Mouse (Mus musculus): ENCODE measurements around the gene Ern1. TPM values are rescaled to one million over a fixed set of nuclear protein-coding genes. Genes with fewer than 3 reads are reported as not detected.
A peak's percentile ranks its signal among the peaks of the same experiment; 100 is the strongest.

Ern1 gene
- polyA plus RNA-seq (2015; fragmentation: Nextera tagmentation; extraction: Ambion mirVana): 3.9 and 4.3 TPM in 2 replicates

DNA sequence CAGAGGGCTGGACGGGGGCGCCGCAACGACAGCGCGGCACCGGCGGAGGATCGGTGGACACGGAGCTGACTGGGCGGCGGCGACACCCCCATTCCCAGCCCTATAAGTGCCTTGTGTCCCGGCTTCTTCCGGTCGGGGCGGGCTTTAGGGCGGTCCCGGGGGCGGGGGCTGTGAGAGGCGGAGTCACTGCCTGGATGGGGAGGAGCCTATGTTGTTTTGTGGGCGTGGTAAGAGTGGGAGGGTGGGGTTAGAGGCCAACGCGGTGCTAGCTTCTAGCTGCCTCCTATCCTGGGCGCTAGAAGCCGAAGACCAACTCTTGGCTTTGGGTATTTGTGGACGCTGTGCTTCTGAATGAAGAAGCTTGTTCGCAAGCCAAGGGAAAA is at the start of gene Ern1:
Gene Ern1, minus strand, starts transcription at position 120 of the 383 bp plus-strand sequence.
- ATAC-seq (ENCODE audit: extremely low read depth, insufficient number of reproducible peaks, low FRiP score, low TSS enrichment): peak; percentile 97
- Histone ChIP-seq H3K9ac (peak within 1 kb of the TSS; percentile 95), H3K4me1 (peaks cover 23% of the 10 kb centered on the region), H3K27ac (replicated peaks) (peak within 1 kb of the TSS; percentile 90), H3K4me2 (peak within 1 kb of the TSS; percentile 82), H3K36me3 (no peaks in the 10 kb centered on the region), H3K4me3 (peak within 1 kb of the TSS; percentile 95), H3K27me3 (replicated peaks) (no peaks in the 10 kb centered on the region), H3K9me3 (no peaks in the 10 kb centered on the region)
- under 1% methylated on average over 27 of the region's 28 CpGs for WGBS

DNA sequence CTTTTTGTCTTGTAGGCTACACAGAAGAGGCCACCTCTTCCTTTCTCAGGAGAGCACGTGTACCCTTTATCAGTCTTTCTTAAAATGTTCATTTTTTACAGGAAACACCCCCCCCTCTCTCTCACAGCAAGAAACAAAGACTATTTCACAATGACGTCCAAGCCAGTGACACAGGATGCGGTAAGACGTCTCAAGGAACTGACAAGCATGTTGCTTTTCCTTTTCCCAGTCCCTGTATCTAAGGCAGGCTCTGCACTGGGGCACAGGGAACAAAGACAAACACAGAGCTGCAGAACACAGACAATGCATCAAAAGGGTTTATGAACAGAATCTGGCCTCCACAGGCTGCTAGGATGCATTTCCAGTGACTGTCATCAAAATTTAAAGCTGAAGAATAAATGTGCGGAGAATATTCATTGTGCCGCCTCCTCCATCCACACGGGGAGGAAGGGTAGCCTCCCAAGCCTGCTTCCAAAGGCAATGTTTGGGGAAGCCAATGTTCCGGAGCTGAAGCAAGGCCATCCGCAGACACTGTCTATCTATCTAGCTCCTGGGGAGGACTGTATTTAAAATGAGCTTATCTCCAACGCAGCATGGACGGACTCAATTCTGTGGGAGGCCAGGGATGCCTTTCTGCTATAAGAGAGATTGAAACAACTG is 48.7 kb upstream of the Ern1 start:
- peaks cover 13% of the 10 kb centered on the region for H3K4me1 ChIP-seq
- H3K4me2 ChIP-seq: no peak overlapping the region
- H3K27ac ChIP-seq (replicated peaks): peak overlapping the region; percentile 81
- peak; percentile 39; the same call in 1 of the 2 replicates for ATAC-seq (ENCODE audit: extremely low read depth, insufficient number of reproducible peaks, low FRiP score, low TSS enrichment)
- peaks cover 32% of the 10 kb centered on the region for H3K36me3 ChIP-seq
- H3K9me3 ChIP-seq: no peaks in the 10 kb centered on the region
- no peak overlapping the region for H3K4me3 ChIP-seq
- H3K27me3 ChIP-seq (replicated peaks): no peaks in the 10 kb centered on the region
- H3K9ac ChIP-seq: peak overlapping the region; percentile 53; the same call in 1 of the 2 replicates
- WGBS: 48% methylated on average over 11 of the region's 11 CpGs

DNA sequence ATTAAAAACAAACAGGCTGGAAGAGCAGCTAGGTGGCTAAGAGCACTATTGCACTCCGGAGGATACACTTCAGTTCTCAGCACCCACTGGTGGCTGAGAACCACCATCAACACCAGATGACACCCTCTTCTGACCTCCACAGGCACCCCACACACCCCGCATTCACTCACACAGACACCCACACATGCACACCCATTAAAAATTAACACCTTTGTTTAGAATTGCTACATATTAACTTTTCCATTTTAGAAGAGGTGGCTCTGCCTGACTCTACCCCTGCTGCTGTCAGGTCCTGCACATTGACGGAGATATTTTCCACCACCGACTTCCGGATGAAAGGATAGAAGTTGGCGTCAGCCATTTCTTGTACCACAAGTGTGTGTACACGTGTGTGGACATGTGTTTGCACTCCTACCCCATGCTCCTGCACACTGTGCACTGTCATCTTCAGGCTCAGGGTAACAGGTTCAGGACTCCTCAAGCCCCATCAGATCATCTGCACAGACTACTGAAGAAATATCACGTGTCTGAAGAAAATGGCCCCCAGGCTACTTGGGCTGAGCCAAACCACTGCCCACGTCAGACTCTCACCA is 48.1 kb upstream of the Ern1 start:
- ATAC-seq (ENCODE audit: extremely low read depth, insufficient number of reproducible peaks, low FRiP score, low TSS enrichment): no peak; the same call in 1 of the 2 replicates
- H3K27me3 ChIP-seq (replicated peaks): no peaks in the 10 kb centered on the region

DNA sequence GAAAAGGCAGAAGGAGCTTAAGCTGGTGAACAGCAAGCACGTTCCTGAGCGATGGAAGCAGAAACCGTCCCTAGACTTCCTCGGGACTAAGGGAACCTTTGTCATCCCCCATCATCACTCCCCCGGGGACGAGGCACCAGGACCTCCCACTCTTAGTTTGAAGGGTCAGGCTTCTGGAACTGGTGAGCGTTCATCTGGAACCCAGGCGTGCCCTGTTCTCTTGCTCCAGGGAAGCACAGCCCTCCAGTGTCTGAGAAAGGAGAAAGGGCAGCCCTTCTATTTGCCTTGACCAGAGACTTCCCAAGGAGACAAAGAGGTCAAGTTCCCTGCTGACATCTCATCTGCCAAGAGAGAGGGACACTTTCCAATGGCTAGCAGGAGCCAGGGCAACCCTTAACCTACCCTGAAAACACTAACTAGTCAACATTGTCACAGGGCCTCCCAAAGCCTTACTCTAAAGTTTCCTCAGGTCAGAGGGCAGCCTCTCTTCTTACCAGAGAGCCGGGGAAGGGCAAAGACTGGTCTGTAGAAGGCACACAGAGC is 44.7 kb upstream of the Ern1 start:
- Histone ChIP-seq H3K4me3 (no peak overlapping the region), H3K9me3 (no peaks in the 10 kb centered on the region), H3K36me3 (peaks cover 43% of the 10 kb centered on the region), H3K4me2 (no peak overlapping the region), H3K4me1 (peaks cover 13% of the 10 kb centered on the region), H3K27ac (replicated peaks) (no peak overlapping the region), H3K27me3 (replicated peaks) (no peaks in the 10 kb centered on the region), H3K9ac (no peak overlapping the region)
- ATAC-seq (ENCODE audit: extremely low read depth, insufficient number of reproducible peaks, low FRiP score, low TSS enrichment): no peak
- WGBS: 85% methylated on average over 9 of the region's 9 CpGs

More for the DNA sequence above, 48.1 kb upstream of the Ern1 start:
- Histone ChIP-seq H3K36me3 (peaks cover 33% of the 10 kb centered on the region), H3K4me2 (no peak overlapping the region), H3K4me1 (peaks cover 13% of the 10 kb centered on the region), H3K4me3 (no peak overlapping the region), H3K9me3 (no peaks in the 10 kb centered on the region), H3K27ac (replicated peaks) (peak overlapping the region; percentile 81), H3K9ac (no peak overlapping the region)
- WGBS: 80% methylated on average over 9 of the region's 9 CpGs

DNA sequence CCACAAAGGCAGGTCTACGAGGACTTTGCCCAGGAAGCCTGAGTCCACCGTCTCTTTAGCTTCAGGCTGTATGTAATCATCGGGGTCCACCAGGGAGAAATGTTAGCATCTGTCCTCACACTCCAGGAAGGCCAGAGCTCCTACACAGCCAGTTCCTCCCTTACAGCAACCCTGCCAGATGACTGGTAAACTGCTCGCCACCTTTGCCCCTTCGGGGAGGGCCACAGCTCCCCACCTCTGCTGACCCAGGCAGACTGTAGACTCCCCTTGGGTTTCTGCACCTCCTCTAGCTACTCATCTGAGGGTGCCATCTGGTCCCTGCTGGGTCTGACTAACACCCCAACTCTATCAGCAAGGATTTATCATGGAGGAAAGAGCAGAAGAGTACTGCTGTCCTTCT is 42.1 kb upstream of the Ern1 start:
- no peak for ATAC-seq (ENCODE audit: extremely low read depth, insufficient number of reproducible peaks, low FRiP score, low TSS enrichment)
- 76% methylated on average over 5 of the region's 5 CpGs for WGBS
- no peaks in the 10 kb centered on the region for H3K27me3 ChIP-seq (replicated peaks)
- H3K9ac ChIP-seq: no peak overlapping the region
- peaks cover 45% of the 10 kb centered on the region for H3K36me3 ChIP-seq
- H3K4me2 ChIP-seq: no peak overlapping the region
- H3K27ac ChIP-seq (replicated peaks): no peak overlapping the region
- H3K4me3 ChIP-seq: no peak overlapping the region
- 0 out of 2 replicates have a peak, but pooled peaks cover 5% of the 10 kb centered on the region for H3K4me1 ChIP-seq
- H3K9me3 ChIP-seq: no peaks in the 10 kb centered on the region

DNA sequence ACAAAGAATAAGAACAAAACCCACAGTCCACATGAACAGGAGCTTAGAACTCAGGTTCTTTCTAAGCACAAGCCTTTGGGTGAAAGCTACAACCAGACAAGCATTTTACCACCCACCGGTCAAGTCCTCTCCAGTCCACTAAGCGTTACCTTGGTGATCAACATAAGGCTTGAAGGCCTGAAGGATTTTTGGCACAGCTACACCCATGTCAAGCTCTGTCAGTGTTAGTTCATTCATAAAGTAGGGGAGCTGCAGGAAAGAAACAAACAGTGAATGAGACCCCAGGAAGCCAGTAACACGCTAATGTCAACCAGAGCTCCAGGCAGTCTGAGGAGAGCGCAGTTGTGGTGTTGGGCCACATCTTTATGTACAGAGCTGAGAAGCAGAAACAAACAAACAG is 41.5 kb upstream of the Ern1 start:
- Histone ChIP-seq H3K4me2 (no peak overlapping the region), H3K4me3 (no peak overlapping the region), H3K36me3 (peaks cover 45% of the 10 kb centered on the region), H3K27ac (replicated peaks) (no peak overlapping the region), H3K9ac (no peak overlapping the region), H3K4me1 (0 out of 2 replicates have a peak, but pooled peaks cover 3% of the 10 kb centered on the region), H3K9me3 (no peaks in the 10 kb centered on the region), H3K27me3 (replicated peaks) (no peaks in the 10 kb centered on the region)
- 96% methylated on average over 4 of the region's 4 CpGs for WGBS
- ATAC-seq (ENCODE audit: extremely low read depth, insufficient number of reproducible peaks, low FRiP score, low TSS enrichment): no peak

DNA sequence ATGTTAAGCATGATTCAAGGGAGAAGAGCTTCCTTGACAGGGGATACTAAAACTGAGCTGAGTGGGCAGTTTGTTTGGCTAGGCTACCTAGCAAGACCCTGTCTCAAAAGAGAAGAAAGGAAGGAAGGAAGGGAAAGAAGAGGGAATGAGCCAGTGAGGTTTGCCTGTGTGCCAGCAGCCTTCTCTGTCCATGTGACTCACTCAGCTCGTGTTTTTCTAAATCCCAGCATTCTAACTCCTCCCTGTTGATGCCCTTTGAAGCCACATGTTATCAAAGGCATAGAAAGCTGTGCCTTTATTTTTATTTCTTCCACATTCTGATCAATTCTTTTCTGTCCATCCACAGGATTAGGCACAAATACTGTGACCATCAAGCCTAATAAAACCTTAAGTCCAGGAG is 40.3 kb upstream of the Ern1 start:
- no peak for ATAC-seq (ENCODE audit: extremely low read depth, insufficient number of reproducible peaks, low FRiP score, low TSS enrichment)
- no peak overlapping the region for H3K9ac ChIP-seq
- H3K9me3 ChIP-seq: no peaks in the 10 kb centered on the region
- no peaks in the 10 kb centered on the region for H3K27me3 ChIP-seq (replicated peaks)
- H3K4me3 ChIP-seq: no peak overlapping the region
- 37% methylated on average over 1 of the region's 1 CpGs for WGBS
- no peak overlapping the region for H3K4me2 ChIP-seq
- no peaks in the 10 kb centered on the region for H3K4me1 ChIP-seq
- H3K27ac ChIP-seq (replicated peaks): no peak overlapping the region
- peaks cover 37% of the 10 kb centered on the region for H3K36me3 ChIP-seq

DNA sequence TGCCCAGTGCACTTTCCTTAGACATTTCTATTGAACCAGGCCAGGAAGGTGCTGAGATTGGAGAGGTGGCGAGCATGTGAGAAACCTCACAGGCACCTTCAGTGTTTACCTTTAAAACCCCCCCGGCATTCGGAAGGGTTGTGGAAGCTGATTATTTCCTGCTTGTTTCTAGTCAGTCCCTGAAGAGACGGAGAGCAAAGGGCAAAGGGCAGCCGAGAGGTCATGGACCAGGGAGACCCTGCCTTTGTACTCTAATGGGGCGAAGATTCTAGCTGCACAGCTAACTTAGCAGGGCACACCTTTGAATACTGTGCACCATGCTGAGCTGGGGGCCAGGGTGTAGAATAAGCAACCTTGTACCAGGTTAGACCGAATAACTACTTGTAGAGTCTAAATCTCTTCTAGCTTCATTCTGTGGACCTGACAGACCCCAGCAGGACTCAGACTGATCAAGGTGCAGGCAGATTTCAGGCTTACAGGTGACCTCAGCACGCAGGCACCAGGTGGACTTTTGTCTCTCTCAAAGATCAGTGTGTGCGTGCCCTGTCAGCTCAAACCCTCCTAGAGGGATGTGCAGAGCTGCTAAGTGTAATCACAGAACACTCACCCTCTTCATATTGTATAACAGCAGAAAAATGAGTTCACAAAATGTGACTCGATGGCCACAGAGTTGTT is 39.6 kb upstream of the Ern1 start:
- WGBS: 67% methylated on average over 10 of the region's 10 CpGs
- H3K9ac ChIP-seq: peak overlapping the region; percentile 10; the same call in 1 of the 2 replicates
- H3K27me3 ChIP-seq (replicated peaks): no peaks in the 10 kb centered on the region
- no peak overlapping the region for H3K27ac ChIP-seq (replicated peaks)
- ATAC-seq (ENCODE audit: extremely low read depth, insufficient number of reproducible peaks, low FRiP score, low TSS enrichment): no peak
- H3K9me3 ChIP-seq: no peaks in the 10 kb centered on the region
- H3K4me3 ChIP-seq: no peak overlapping the region
- H3K36me3 ChIP-seq: peaks cover 31% of the 10 kb centered on the region
- no peaks in the 10 kb centered on the region for H3K4me1 ChIP-seq
- H3K4me2 ChIP-seq: no peak overlapping the region

DNA sequence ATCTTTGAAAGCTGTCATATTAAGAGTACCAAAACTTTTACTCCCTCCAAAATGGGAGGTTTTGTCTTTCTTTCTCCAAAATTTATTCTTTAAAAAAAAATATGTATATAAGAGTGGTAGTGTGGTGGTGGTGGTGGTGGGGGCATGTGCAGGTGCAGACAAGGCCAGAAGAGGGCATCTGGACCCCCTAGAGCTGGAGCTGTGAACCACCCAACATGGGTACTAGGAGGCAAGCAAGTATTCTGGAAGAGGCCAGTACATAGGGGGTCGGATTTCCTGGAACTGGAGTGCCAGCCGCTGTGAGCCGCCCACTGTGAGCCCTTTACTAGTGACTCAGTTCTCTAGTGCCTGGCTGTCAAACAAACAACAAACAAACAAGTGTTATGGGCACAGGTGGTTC is 34.9 kb upstream of the Ern1 start:
- H3K4me3 ChIP-seq: no peak overlapping the region
- H3K4me1 ChIP-seq: peaks cover 23% of the 10 kb centered on the region
- H3K27me3 ChIP-seq (replicated peaks): no peaks in the 10 kb centered on the region
- H3K27ac ChIP-seq (replicated peaks): no peak overlapping the region
- no peak for ATAC-seq (ENCODE audit: extremely low read depth, insufficient number of reproducible peaks, low FRiP score, low TSS enrichment)
- H3K4me2 ChIP-seq: no peak overlapping the region
- peaks cover 11% of the 10 kb centered on the region for H3K36me3 ChIP-seq
- 55% methylated on average over 3 of the region's 3 CpGs for WGBS
- H3K9ac ChIP-seq: no peak overlapping the region
- no peaks in the 10 kb centered on the region for H3K9me3 ChIP-seq

DNA sequence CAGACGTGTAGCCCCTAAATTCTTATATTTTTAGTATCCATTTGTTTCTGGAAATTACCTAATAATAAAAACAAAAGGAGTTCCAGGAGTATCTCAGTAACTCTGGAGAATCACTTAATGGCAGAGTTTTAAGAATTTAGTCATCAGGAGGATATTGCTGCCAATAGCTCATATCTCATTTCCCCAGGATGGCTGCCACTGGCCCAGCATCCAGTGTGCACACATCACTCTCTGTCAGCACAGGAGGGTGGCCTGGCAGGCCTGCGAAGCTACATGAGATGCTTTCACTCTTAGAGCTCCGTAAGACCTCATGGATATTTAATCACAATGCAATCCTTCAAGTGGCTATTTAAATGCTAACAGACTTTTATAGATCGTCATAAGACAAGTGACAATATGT is 34.0 kb upstream of the Ern1 start:
- Histone ChIP-seq H3K4me2 (no peak overlapping the region), H3K27me3 (replicated peaks) (no peaks in the 10 kb centered on the region), H3K4me1 (peaks cover 23% of the 10 kb centered on the region), H3K9me3 (no peaks in the 10 kb centered on the region), H3K9ac (no peak overlapping the region), H3K27ac (replicated peaks) (no peak overlapping the region), H3K4me3 (no peak overlapping the region), H3K36me3 (peaks cover 6% of the 10 kb centered on the region; the same call in 1 of the 2 replicates)
- no peak for ATAC-seq (ENCODE audit: extremely low read depth, insufficient number of reproducible peaks, low FRiP score, low TSS enrichment)
- WGBS: 60% methylated on average over 4 of the region's 4 CpGs

DNA sequence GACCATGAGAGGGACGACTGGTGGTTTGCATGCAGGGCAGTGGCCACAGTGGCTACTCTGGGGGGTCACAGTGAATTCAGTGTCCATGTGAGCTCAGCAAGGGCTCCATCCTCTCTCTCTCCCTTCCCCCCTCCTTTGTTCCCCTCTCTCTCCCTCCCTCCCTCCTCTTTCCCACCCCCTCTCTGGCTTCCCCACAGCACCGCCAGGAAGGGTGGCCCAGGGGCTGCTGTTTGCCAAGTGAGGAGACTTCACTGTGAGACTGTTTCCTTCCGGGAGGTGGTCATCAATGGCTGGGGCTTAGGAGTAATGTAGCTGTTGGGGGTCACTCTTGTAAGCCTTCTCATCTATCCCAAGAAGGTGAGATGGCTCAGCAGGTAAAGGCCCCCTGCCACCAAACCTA is 32.8 kb upstream of the Ern1 start:
- Histone ChIP-seq H3K9me3 (no peaks in the 10 kb centered on the region), H3K27ac (replicated peaks) (no peak overlapping the region), H3K4me1 (peaks cover 23% of the 10 kb centered on the region), H3K4me2 (no peak overlapping the region), H3K4me3 (no peak overlapping the region), H3K27me3 (replicated peaks) (no peaks in the 10 kb centered on the region), H3K36me3 (peaks cover 6% of the 10 kb centered on the region; the same call in 1 of the 2 replicates), H3K9ac (0 out of 2 replicates have a peak overlapping the region, but pooled peaks have one; percentile 12)
- WGBS: 53% methylated on average over 3 of the region's 3 CpGs
- ATAC-seq (ENCODE audit: extremely low read depth, insufficient number of reproducible peaks, low FRiP score, low TSS enrichment): no peak

All from heart, embryonic 13.5 days (tissue).